Mouse (Mus musculus) ES-Bruce4 (cell line): ENCODE measurements around the gene Cep170.

Experiments
- CTCF ChIP-seq: IDR thresholded peaks from one replicate; pipeline ENCODE4 v1.8.1; 2011; ENCODE audit warnings: low read depth, low read length
- EP300 ChIP-seq: IDR thresholded peaks from 2 replicates; pipeline ENCODE4 v1.6.1; 2011; ENCODE audit warnings: low read depth, low read length; ENCODE audit not compliant: insufficient read depth
- POLR2A ChIP-seq: IDR thresholded peaks from one replicate; pipeline ENCODE4 v1.8.1; 2011; ENCODE audit warnings: low read length; ENCODE audit not compliant: insufficient read depth

DNA sequence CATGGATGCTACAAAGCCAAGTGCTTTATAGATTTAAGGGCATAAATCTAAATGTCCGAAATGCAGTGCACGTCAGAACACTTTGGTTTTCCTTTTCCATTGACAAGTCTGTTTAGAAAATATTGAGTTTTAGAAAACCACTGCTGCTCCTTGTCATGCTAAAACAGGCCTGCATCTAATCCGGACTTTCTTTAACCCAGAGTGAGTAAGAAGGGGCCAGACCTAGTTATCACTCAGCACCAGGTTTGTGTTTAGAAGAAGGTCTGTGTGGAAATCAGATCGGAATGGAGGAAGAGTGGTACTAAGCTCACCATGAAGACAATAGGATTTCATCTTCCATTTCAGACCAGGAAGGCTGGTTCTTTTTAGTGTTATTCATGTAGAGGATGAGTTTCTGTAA lies 9.1 kb upstream of the Cep170 start:
- TF ChIP-seq CTCF (no peak), EP300 (no peak), POLR2A (no peak)
